Mouse (Mus musculus): Measurements from ENCODE around the gene 4833427G06Rik.

GRCm38 (mm10) chr9:51056360-51057324, 45.2 kb downstream of the 4833427G06Rik start:
- no peak for TF ChIP-seq GATA1 (IDR thresholded peaks at IDR 0.05; ENCODE audit: borderline replicate concordance, low read length)
- TF ChIP-seq FLI1 (IDR thresholded peaks at IDR 0.05; ENCODE audit: low read length): no peak
